Mouse (Mus musculus) kidney, embryonic 14.5 days (tissue): ENCODE results near the gene Rhbdf2. TPM values are rescaled to one million over a fixed set of nuclear protein-coding genes. Genes with fewer than 3 reads are reported as not detected.
"Not testable (repeated sequence)": the region's sequence is repeated elsewhere in the genome, so short reads cannot be mapped to it uniquely, and the experiment has no call there.

Source experiments
- ATAC-seq: fragments of 200-750 bp; cut with Nextera tagmentation; 2 replicates; pipeline ENCODE4 v1.8.0; 2017; ENCODE audit warnings: moderate number of reproducible peaks, mild to moderate bottlenecking, moderate TSS enrichment, moderate library complexity; ENCODE audit not compliant: low FRiP score, low TSS enrichment
- H3K27ac ChIP-seq: fragments of 300-500 bp; sonication (generic); 2 replicates; pipeline ENCODE4 v1.5.1; 2014; ENCODE audit warnings: low read depth, mild to moderate bottlenecking, low read length, moderate library complexity, mixed read lengths
- H3K27me3 ChIP-seq: fragments of 300-500 bp; sonication (generic); 2 replicates; pipeline ENCODE4 v1.6.1; 2014; ENCODE audit warnings: mild to moderate bottlenecking, low read length; ENCODE audit not compliant: control insufficient read depth, insufficient read depth
- H3K36me3 ChIP-seq: fragments of 300-500 bp; sonication (generic); 2 replicates; pipeline ENCODE4 v1.6.1; 2014; ENCODE audit warnings: low read length, mixed read lengths; ENCODE audit not compliant: control insufficient read depth, insufficient read depth
- H3K4me1 ChIP-seq: fragments of 300-500 bp; sonication (generic); 2 replicates; pipeline ENCODE4 v1.6.1; 2014; ENCODE audit warnings: low read length, mixed read lengths; ENCODE audit not compliant: control insufficient read depth, insufficient read depth
- H3K4me2 ChIP-seq: fragments of 300-500 bp; sonication (generic); replicated peaks from 2 replicates; pipeline ENCODE4 v1.6.1; 2014; ENCODE audit warnings: low read depth, mild to moderate bottlenecking, low read length
- H3K4me3 ChIP-seq: fragments of 300-500 bp; sonication (generic); 2 replicates; pipeline ENCODE4 v1.5.1; 2014; ENCODE audit warnings: mild to moderate bottlenecking, low read length
- H3K9ac ChIP-seq: fragments of 300-500 bp; sonication (generic); 2 replicates; pipeline ENCODE4 v1.6.1; 2014; ENCODE audit warnings: low read depth, mild to moderate bottlenecking, low read length, moderate library complexity
- H3K9me3 ChIP-seq: fragments of 300-500 bp; sonication (generic); 2 replicates; pipeline ENCODE4 v1.6.1; 2016; ENCODE audit warnings: low read length; ENCODE audit not compliant: control insufficient read depth
- WGBS: fragments of 180-500 bp; shearing (Covaris S2); extraction: QIAGEN DNeasy Blood & Tissue Kit; methylation state at CpG from one replicate; pipeline ENCODE4 v1.1.7; 2014; 5-methylcytosine and 5-hydroxymethylcytosine counted together
- polyA plus RNA-seq: library from polyadenylated mRNA; unstranded; fragments of >200 nt; fragmentation: Nextera tagmentation; extraction: Ambion mirVana; gene quantifications from 2 replicates; pipeline ENCODE4 v1.2.1, GENCODE M21; 2014

The Rhbdf2 gene
- polyA plus RNA-seq, 1 experiment from 2014 or later, result 7.2 TPM

DNA sequence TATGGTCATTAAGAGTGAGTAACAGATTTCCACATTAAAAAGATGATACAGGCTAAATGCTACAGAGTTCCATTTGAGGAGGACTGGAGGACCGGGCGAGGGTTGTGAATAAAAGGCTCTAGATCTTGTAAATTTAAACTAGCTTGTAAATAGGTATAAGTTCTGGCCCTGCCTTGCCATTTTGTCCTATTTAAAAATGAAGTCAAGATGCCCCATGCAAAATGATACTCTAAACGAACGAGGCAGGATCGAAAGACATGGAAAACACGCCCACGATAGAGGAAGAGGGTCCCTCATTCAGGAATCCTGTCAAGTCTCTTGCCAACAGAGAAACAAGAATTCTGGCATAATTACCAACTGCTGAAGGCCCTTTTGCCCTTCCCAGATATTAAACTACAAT, 43.6 kb upstream of the Rhbdf2 start:
- Histone ChIP-seq H3K9ac (no peak overlapping the region), H3K27ac (no peak overlapping the region), H3K4me3 (no peak overlapping the region), H3K9me3 (no peaks in the 10 kb centered on the region), H3K4me1 (peaks cover 28% of the 10 kb centered on the region), H3K27me3 (no peaks in the 10 kb centered on the region), H3K4me2 (no peak overlapping the region), H3K36me3 (peaks cover 28% of the 10 kb centered on the region)
- 83% methylated on average over 7 of the region's 7 CpGs for WGBS
- ATAC-seq, result no peak

DNA sequence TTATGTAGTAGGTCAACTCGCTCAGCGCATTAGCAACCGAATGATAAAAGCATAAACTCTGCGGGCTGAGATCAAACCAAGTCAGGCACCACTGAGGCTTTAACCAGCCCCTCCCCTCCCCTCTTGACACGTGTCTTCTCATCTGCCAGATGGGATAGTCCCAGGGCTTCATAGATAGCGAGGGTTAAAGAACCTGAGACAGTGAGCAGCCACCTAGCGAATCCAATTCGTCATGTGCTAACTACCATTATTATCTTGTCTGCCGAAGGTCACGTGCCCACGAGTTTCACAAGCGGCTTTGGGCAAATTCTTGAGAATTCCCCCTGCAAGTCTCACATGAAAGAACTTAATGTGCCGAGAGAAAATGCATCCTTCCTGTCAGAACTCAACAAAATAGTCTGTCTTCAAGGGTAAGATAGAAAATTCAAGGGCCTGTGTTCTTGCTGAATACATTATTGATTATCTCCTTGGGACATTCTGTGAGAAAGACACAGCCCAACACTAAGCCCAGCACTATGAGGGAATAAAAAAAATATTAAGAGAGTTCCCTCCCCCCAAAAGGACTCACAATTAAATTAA, 43.1 kb upstream of the Rhbdf2 start:
- H3K27ac ChIP-seq, result no peak overlapping the region
- H3K27me3 ChIP-seq, result no peaks in the 10 kb centered on the region
- no peak overlapping the region for H3K4me3 ChIP-seq
- ATAC-seq, result no peak
- peaks cover 28% of the 10 kb centered on the region for H3K4me1 ChIP-seq
- WGBS, result 48% methylated on average over 13 of the region's 13 CpGs
- H3K4me2 ChIP-seq, result no peak overlapping the region
- H3K9ac ChIP-seq, result no peak overlapping the region
- no peaks in the 10 kb centered on the region for H3K9me3 ChIP-seq
- H3K36me3 ChIP-seq, result peaks cover 23% of the 10 kb centered on the region

DNA sequence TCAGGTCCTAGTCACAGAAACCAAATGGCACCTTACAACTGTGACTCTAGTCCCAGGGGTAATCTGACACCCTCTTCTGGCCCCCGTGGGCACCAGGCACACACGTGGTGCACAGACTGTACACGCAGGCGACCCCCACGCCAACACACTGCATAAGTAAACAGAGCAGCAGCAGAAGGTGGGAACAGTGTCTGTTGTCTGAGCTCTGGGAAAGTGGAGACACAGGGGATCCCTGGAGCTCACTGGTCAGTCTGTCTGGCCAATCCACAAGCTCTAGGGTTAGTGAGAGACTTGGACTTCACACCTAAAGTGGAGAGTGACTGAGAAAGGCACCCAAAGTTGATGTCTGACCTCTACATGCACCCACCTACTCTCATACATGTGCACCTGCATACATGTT, 42.5 kb upstream of the Rhbdf2 start:
- 4% methylated on average over 5 of the region's 5 CpGs for WGBS
- H3K9ac ChIP-seq, result no peak overlapping the region
- H3K27me3 ChIP-seq, result no peaks in the 10 kb centered on the region
- H3K4me3 ChIP-seq, result no peak overlapping the region
- peaks cover 18% of the 10 kb centered on the region for H3K36me3 ChIP-seq
- H3K4me2 ChIP-seq, result no peak overlapping the region
- no peaks in the 10 kb centered on the region for H3K9me3 ChIP-seq
- no peak overlapping the region for H3K27ac ChIP-seq
- no peak for ATAC-seq
- H3K4me1 ChIP-seq, result peaks cover 24% of the 10 kb centered on the region

DNA sequence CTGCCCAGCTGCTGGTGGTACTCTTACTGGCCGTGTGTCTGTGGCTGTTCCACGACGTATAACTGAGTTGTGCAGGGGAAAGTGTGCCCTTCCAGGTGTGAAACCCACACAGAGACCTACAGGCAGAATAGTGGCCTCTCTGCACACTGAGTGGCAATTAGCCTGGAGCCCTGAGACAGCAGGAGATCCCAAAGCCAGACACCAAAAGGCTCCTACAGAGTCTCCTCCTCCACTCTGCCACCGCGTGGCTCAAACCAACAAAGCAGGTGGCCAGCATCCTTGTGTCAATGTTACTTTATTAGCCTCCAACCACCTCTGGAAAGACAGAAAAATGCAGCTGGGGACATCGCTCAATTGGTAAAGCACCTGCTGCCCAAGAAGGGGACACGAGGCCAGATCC, 42.0 kb upstream of the Rhbdf2 start:
- Histone ChIP-seq H3K4me1 (peaks cover 24% of the 10 kb centered on the region), H3K27ac (no peak overlapping the region)

DNA sequence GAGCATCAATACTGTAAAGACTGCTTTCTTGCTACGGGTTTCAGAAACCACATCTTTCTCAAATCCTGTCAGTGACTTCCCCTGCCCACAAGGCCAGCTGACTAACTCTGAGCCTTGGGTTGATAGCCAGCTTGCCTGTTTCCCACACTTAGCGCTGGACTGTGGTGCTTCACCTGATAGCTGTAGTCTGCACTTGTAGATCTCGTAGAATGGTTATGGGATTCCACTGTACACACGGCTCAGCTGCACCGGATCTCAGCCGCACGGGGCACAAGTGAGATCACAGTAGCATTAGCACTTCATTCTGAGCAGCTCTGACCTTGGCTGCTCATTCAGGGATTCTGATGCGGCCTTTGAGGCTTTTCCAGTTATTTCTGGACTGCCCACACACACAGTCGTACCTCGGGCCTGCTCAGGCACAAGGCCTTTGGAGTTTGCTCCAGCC, 41.6 kb upstream of the Rhbdf2 start:
- peaks cover 8% of the 10 kb centered on the region for H3K36me3 ChIP-seq
- no peak for ATAC-seq
- no peaks in the 10 kb centered on the region for H3K27me3 ChIP-seq
- H3K4me2 ChIP-seq, result no peak overlapping the region
- no peak overlapping the region for H3K9ac ChIP-seq
- no peak overlapping the region for H3K4me3 ChIP-seq
- 73% methylated on average over 10 of the region's 10 CpGs for WGBS
- no peak overlapping the region for H3K27ac ChIP-seq
- peaks cover 24% of the 10 kb centered on the region for H3K4me1 ChIP-seq
- H3K9me3 ChIP-seq, result no peaks in the 10 kb centered on the region

More for the DNA sequence above, 42.0 kb upstream of the Rhbdf2 start:
- H3K9ac ChIP-seq, result no peak overlapping the region
- no peak for ATAC-seq
- WGBS, result 19% methylated on average over 7 of the region's 7 CpGs
- H3K27me3 ChIP-seq, result no peaks in the 10 kb centered on the region
- no peak overlapping the region for H3K4me2 ChIP-seq
- no peaks in the 10 kb centered on the region for H3K9me3 ChIP-seq
- H3K36me3 ChIP-seq, result peaks cover 13% of the 10 kb centered on the region
- no peak overlapping the region; the same call in 1 of the 2 replicates for H3K4me3 ChIP-seq

DNA sequence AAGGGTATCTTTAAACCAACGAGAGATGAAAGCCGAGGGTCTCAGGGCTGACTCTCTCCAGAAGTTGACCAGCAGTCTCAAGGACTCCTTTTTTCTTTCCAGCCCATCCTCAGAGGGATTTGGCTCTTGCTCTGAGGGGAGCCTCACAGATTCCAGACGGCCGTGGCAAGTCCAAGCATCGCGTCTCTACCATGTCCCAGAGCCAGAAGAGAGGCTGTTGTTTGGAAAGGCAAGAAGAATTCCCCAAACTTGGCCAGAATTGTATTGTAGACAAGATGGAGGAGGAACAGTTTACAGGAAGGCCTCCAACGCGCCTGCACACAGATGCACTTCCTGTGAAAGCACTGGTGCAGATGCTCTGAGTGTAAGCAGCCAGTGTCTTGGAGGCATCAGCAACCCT, 41.1 kb upstream of the Rhbdf2 start:
- Histone ChIP-seq H3K27me3 (no peaks in the 10 kb centered on the region), H3K9ac (no peak overlapping the region), H3K4me3 (no peak overlapping the region), H3K36me3 (peaks cover 4% of the 10 kb centered on the region), H3K9me3 (no peaks in the 10 kb centered on the region), H3K4me2 (no peak overlapping the region), H3K27ac (no peak overlapping the region), H3K4me1 (peaks cover 23% of the 10 kb centered on the region)
- WGBS, result 85% methylated on average over 8 of the region's 8 CpGs
- no peak for ATAC-seq

DNA sequence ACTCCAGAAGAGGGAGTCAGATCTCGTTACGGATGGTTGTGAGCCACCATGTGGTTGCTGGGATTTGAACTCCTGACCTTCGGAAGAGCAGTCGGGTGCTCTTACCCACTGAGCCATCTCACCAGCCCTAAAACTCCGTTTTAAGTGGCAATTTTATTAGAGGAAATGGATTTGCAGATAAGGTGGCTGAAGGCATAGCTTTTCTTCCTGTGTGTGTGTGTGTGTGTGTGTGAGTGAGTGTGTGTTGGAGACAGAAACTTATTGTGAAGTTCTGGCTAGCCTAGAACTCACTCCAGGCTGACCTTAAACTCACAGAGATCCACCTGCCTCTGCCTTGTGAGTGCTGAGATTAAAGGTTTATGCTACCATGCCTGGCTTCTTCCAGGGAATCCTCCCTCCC, 40.2 kb upstream of the Rhbdf2 start:
- WGBS, result 66% methylated on average over 3 of the region's 5 CpGs
- not testable (repeated sequence) for H3K4me3 ChIP-seq, H3K36me3 ChIP-seq, ATAC-seq, H3K27ac ChIP-seq, H3K4me2 ChIP-seq, H3K9me3 ChIP-seq, H3K27me3 ChIP-seq, H3K9ac ChIP-seq
- H3K4me1 ChIP-seq, result peaks cover 22% of the 10 kb centered on the region

DNA sequence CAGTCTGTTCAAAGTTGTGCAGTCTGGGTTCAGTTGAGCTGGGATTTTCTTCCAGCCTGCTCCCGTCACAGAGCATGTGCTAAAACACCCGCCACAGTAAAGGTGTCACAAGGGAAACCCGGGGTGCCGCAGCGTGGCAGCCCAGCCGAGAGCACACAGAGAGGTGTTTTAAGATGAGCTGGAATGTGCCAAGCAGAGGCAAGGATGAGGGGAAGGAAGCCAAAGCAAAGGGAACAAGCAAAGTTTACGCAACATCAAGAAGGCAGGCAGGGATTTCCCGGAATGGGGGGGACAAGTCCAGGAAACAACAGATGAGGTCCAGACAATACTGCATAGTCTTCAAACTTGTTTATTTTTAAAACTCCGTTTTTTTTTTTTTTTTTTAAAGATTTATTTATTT, 39.7 kb upstream of the Rhbdf2 start:
- Histone ChIP-seq H3K4me2 (no peak overlapping the region), H3K9me3 (no peaks in the 10 kb centered on the region), H3K36me3 (no peaks in the 10 kb centered on the region), H3K4me1 (peaks cover 27% of the 10 kb centered on the region), H3K27me3 (no peaks in the 10 kb centered on the region), H3K9ac (no peak overlapping the region), H3K27ac (no peak overlapping the region), H3K4me3 (no peak overlapping the region)
- WGBS, result 69% methylated on average over 9 of the region's 9 CpGs
- ATAC-seq, result no peak

DNA sequence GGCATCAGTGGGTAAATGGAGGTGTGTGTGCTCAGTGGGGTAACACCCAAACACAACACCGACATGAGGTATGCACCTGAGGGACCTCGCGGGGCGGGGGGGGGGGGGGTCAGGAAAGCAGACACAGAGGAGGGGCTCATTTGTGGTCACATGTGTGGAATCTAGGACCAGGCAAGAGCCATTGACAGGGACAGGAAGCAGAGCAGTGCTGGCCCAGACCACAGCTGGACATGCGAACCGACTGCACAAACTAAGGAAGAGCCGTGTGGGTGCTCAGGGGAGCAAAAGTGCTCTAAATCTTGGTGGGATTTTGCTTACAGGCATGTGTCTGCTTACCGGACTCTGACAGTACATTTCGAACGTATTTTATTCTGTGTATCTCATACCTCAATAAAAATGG, 38.5 kb upstream of the Rhbdf2 start:
- Histone ChIP-seq H3K9me3 (no peaks in the 10 kb centered on the region), H3K36me3 (no peaks in the 10 kb centered on the region), H3K4me3 (no peak overlapping the region), H3K4me2 (no peak overlapping the region), H3K4me1 (peaks cover 31% of the 10 kb centered on the region), H3K27me3 (no peaks in the 10 kb centered on the region), H3K9ac (no peak overlapping the region), H3K27ac (no peak overlapping the region)
- ATAC-seq, result no peak
- 72% methylated on average over 10 of the region's 10 CpGs for WGBS
